Mouse (Mus musculus): ENCODE results near the gene Slc38a2.

GRCm38 (mm10) chr15:96691381-96691780 is 8.1 kb downstream of the Slc38a2 start:
- TF ChIP-seq CTCF (IDR thresholded peaks at IDR 0.05; ENCODE audit: low read depth) (no peak), EP300 (IDR thresholded peaks at IDR 0.05; ENCODE audit: low read depth) (no peak)
